ENCODE assay signal across 16 mouse cellular contexts in genomic region chr6:62719541-62720155, GRCm38 (mm10).
"Had no signal": no experiment of that assay in that cellular context is flagged by ENCODE, and none has a peak within 500 bp of the region (broad histone marks: within the 10 kb centered on the region; RNA-seq: fewer than 3 reads in every experiment).

No protein-coding gene starts in this region.

- H3K4me3 ChIP-seq: neural tube, embryonic 13.5 days; neural tube, embryonic 15.5 days; stomach, embryonic 15.5 days had no signal

- H3K4me1 ChIP-seq: neural tube, embryonic 13.5 days; neural tube, embryonic 15.5 days; stomach, embryonic 15.5 days had no signal

- DNase-seq: retina, postnatal 1 day; right cerebral cortex, adult 18-20 months; right cerebral cortex, postnatal 14 days; right cerebral cortex, postnatal 25 days; right cerebral cortex, postnatal 4 days; spleen, adult 18-20 months; thymus, adult 18-20 months; thymus, adult 2 months; thymus, postnatal 14 days; thymus, postnatal 25 days; thymus, postnatal 36 days; thymus, postnatal 4 days had no signal

- H3K36me3 ChIP-seq: neural tube, embryonic 13.5 days; neural tube, embryonic 15.5 days; stomach, embryonic 15.5 days had no signal

- H3K9me3 ChIP-seq: neural tube, embryonic 13.5 days; neural tube, embryonic 15.5 days; stomach, embryonic 15.5 days had no signal

- H3K27me3 ChIP-seq: neural tube, embryonic 13.5 days; neural tube, embryonic 15.5 days; stomach, embryonic 15.5 days had no signal

- H3K9ac ChIP-seq: neural tube, embryonic 13.5 days; neural tube, embryonic 15.5 days; stomach, embryonic 15.5 days had no signal

- H3K27ac ChIP-seq: neural tube, embryonic 13.5 days; neural tube, embryonic 15.5 days; stomach, embryonic 15.5 days; stomach, postnatal 0 days had no signal

- H3K4me2 ChIP-seq: neural tube, embryonic 13.5 days; neural tube, embryonic 15.5 days; stomach, embryonic 15.5 days had no signal
